Mouse (Mus musculus): ENCODE data around the gene Mtfr1l. TPM values are rescaled to one million over a fixed set of nuclear protein-coding genes. Genes with fewer than 3 reads are reported as not detected.

Gene Mtfr1l
- total RNA-seq, 1 experiment from 2014 or later = 51.8 TPM

DNA sequence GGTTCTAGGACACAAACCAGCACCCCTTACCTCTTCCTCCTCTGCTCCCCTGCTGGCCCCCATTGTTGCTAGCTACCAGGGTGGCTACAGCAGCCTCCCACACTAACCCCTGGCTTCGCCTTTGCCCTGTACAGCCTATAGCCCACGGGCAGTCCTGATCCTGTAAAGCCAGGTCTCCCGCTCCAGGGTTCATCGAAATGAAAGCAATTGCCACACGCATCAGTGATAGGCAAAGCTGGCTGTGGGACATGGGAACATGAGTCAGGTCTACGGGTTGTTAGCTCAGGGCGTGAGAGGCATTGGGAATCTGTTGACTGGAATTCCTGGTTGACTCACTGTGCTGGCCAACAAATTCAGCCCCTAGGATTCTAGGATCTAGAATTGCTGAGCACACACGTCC lies 52.7 kb downstream of the Mtfr1l start:
- ATAC-seq (replicated peaks in 1 of 2; ENCODE audit: insufficient read depth in 1 of 2, low FRiP score in 2 of 2, low TSS enrichment in 1 of 2, low read depth in 1 of 2, poor library complexity in 2 of 2, severe bottlenecking in 2 of 2) = no peak

DNA sequence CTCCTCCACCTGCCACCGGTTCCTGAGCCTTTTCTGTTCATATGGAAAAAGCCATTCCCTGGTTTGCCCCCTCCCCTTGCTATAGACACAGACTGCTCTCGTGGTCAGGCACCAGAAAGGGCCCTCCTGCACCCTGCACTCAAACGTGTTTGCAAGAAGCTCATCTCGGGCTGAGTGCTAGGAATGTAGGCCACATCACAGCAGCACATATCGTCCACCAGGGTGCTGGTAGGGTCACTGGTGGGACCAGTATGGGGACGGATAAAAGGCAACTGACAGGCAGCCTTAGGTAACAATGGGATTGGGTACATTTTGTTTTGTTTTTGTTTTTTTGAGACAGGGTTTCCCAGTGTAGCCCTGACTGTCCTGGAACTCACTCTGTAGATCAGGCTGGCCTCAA lies 53.9 kb downstream of the Mtfr1l start:
- ATAC-seq (replicated peaks in 1 of 2; ENCODE audit: insufficient read depth in 1 of 2, low FRiP score in 2 of 2, low TSS enrichment in 1 of 2, low read depth in 1 of 2, poor library complexity in 2 of 2, severe bottlenecking in 2 of 2) = no peak

DNA sequence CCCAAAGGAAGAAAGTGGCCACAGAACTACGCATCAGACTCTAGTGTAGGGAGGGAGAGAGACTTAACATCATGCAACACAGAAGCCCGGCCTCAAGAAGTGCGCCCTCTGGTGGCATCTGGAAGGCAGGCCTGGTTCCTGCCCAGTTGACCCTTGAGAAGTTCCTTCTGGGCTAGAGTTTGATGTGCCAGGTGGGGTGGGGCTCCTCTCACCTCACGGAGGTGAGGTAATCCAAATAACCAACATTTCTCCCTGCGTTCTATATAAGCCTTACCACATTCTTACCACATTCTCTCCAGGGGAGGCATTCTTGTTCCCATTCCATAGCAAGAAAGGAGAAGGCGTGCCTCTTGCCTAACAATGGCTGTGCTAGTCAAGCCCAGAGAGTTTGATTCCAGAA lies 54.3 kb downstream of the Mtfr1l start:
- ATAC-seq (replicated peaks in 1 of 2; ENCODE audit: insufficient read depth in 1 of 2, low FRiP score in 2 of 2, low TSS enrichment in 1 of 2, low read depth in 1 of 2, poor library complexity in 2 of 2, severe bottlenecking in 2 of 2) = peak; percentile 75 to 80

DNA sequence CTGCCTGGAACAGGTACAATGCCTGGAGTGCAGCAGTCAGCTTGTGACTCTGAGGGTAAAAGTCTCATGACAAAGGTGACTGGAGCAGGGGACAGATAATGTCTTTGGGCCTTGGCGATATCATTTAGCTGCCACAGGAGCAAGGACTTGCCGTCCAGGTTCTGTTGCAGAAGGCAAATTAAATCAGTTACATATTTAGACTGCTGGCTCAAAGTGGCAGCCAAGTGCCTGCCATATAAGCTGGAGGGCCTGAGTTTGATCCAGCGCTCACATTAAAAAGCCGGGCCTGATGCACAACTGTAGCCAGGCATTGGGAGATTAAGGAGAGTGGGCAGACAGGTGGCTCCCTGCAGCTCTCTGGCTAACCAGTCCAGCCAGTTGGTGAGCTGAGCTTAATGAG lies 55.3 kb downstream of the Mtfr1l start:
- ATAC-seq (replicated peaks in 1 of 2; ENCODE audit: insufficient read depth in 1 of 2, low FRiP score in 2 of 2, low TSS enrichment in 1 of 2, low read depth in 1 of 2, poor library complexity in 2 of 2, severe bottlenecking in 2 of 2) = no peak

DNA sequence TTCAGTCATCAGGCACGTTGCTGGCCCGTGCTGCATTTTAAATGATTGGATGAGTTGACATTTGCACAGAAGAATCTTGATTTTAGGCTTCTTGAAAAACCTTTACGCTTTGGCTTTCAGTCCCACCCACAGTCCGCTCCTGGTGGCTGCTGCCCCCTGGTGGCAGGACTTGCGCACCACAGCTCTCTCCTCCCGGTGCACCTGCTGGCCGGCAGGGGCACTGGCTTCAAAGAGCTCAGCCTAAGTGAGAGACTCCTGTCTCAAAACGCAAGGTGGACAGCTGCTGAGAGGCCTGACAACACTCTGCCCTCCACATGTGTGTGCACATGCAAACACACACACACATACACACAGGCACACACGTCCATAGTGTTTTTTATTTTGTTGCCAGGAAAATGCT lies 57.2 kb downstream of the Mtfr1l start:
- ATAC-seq (replicated peaks in 1 of 2; ENCODE audit: insufficient read depth in 1 of 2, low FRiP score in 2 of 2, low TSS enrichment in 1 of 2, low read depth in 1 of 2, poor library complexity in 2 of 2, severe bottlenecking in 2 of 2) = peak; percentile 87 to 88

DNA sequence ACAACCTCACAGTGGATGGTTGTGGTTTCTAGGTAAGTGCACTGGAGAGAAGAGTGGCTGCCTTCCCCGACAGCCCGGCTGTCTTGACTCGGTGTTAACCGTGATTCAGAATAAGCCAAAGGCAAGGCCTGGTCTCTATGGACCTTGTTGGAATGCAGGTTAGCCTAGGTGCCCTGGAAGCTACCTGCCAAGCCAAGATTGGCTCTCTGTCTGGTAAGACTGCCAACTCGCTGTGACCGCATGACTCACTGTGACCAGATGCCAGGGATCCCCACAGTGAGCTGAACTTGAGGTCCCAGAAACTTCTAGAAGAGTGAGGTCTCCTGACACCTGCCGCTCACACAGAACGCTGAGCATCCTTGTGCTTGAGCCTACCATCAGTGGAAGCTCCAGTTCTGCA lies 58.3 kb downstream of the Mtfr1l start:
- no peak for ATAC-seq (replicated peaks in 1 of 2; ENCODE audit: insufficient read depth in 1 of 2, low FRiP score in 2 of 2, low TSS enrichment in 1 of 2, low read depth in 1 of 2, poor library complexity in 2 of 2, severe bottlenecking in 2 of 2)

Other genes with a start within 250 kb of the Mtfr1l start
- 32.7 and 36.2 TPM in 2 replicates for gene Pdik1l, start 247.5 kb downstream of the Mtfr1l start, total RNA-seq (2017)
- not detected in 2 replicates for gene Trim63, start 220.3 kb downstream of the Mtfr1l start, total RNA-seq (2017)
- gene Slc30a2, start 192.2 kb downstream of the Mtfr1l start, total RNA-seq (2017) = not detected in 2 replicates
- 0.20 and 0.50 TPM in 2 replicates for gene Extl1, start 151.5 kb downstream of the Mtfr1l start, total RNA-seq (2017)
- gene Pafah2, start 139.1 kb downstream of the Mtfr1l start, total RNA-seq (2017) = 15.7 and 25.3 TPM in 2 replicates
- gene Stmn1, start 67.1 kb downstream of the Mtfr1l start, total RNA-seq (2017) = 1,445 and 1,820 TPM in 2 replicates
- 15.6 and 25.2 TPM in 2 replicates for gene Paqr7, start 38.7 kb downstream of the Mtfr1l start, total RNA-seq (2017)
- 15.8 and 34.0 TPM in 2 replicates for gene Aunip, start 24.4 kb downstream of the Mtfr1l start, total RNA-seq (2017)
- 8.2 and 9.2 TPM in 2 replicates for gene Selenon, start 16.8 kb upstream of the Mtfr1l start, total RNA-seq (2017)
- gene Man1c1, start 168.9 kb upstream of the Mtfr1l start, total RNA-seq (2017) = 4.4 and 7.5 TPM in 2 replicates
- 11.1 and 20.8 TPM in 2 replicates for gene Ldlrap1, start 232.6 kb upstream of the Mtfr1l start, total RNA-seq (2017)